Mouse (Mus musculus): ENCODE measurements around the gene Ampd2. TPM values are rescaled to one million over a fixed set of nuclear protein-coding genes. Genes with fewer than 3 reads are reported as not detected.

The Ampd2 gene
- total and polyA plus RNA-seq, 3 experiments: 4.1 to 26.3 (median 4.6) TPM

- 79% methylated on average over 4 of the region's 4 CpGs for WGBS
- Histone ChIP-seq H3K27me3 (ENCODE audit: control insufficient read depth, insufficient read depth, low read length) (no peaks in the 10 kb centered on the region), H3K79me2 (replicated peaks; ENCODE audit: control insufficient read depth, insufficient read depth, low read length) (peaks cover 13% of the 10 kb centered on the region), H3K36me3 (ENCODE audit: control insufficient read depth, insufficient read depth, low read length) (peaks cover 10% of the 10 kb centered on the region; the same call in 1 of the 2 replicates), H3K4me1 (ENCODE audit: control insufficient read depth, insufficient read depth, low read length) (peaks cover 10% of the 10 kb centered on the region), H3K27ac (no peak overlapping the region), H3K4me3 (no peak overlapping the region), H3K9ac (ENCODE audit: low read depth, low read length) (no peak overlapping the region)
- TF ChIP-seq POLR2A (IDR thresholded peaks at IDR 0.05; ENCODE audit: insufficient read depth, low read depth, low read length) (no peak), CTCF (IDR thresholded peaks at IDR 0.05) (no peak), EP300 (IDR thresholded peaks at IDR 0.05; ENCODE audit: insufficient read depth, low read depth, low read length) (no peak)
- intact Hi-C loops (cut with DNase I): no loop called here
- DNase-seq: no peak
These were observed 42.9 kb upstream of the Ampd2 start for GRCm38 (mm10) chr3:108129367-108129766.

GRCm38 (mm10) chr3:108128520-108128919 lies 42.1 kb upstream of the Ampd2 start:
- Histone ChIP-seq H3K9ac (ENCODE audit: low read depth, low read length) (no peak overlapping the region), H3K36me3 (ENCODE audit: control insufficient read depth, insufficient read depth, low read length) (peaks cover 6% of the 10 kb centered on the region; the same call in 1 of the 2 replicates), H3K79me2 (replicated peaks; ENCODE audit: control insufficient read depth, insufficient read depth, low read length) (peaks cover 10% of the 10 kb centered on the region), H3K4me3 (no peak overlapping the region), H3K27ac (no peak overlapping the region), H3K4me1 (ENCODE audit: control insufficient read depth, insufficient read depth, low read length) (peaks cover 10% of the 10 kb centered on the region), H3K27me3 (ENCODE audit: control insufficient read depth, insufficient read depth, low read length) (no peaks in the 10 kb centered on the region)
- 71% methylated on average over 5 of the region's 5 CpGs for WGBS
- intact Hi-C loops (cut with DNase I): no loop called here
- TF ChIP-seq POLR2A (IDR thresholded peaks at IDR 0.05; ENCODE audit: insufficient read depth, low read depth, low read length): no peak
- TF ChIP-seq CTCF (IDR thresholded peaks at IDR 0.05): no peak
- DNase-seq: no peak

DNA sequence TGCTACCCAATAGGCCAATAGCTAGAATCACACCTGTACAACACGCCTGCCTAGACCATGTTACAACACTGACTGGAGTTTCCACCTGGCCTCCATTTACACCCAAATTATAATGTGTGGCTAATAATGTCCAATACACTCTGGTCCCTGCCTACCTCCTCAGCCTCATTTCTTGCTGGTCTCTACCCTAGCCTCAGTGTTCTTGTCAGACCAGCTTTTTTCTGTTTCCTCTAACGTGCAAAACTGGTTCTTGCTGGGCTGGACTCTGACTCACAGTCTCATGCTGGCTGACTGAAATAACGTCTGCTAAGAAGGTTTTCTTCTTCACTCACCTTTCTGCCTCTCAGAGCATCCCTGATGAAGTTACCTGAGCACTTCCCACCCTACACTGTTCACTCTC lies 39.9 kb upstream of the Ampd2 start:
- 87% methylated on average over 3 of the region's 3 CpGs for WGBS
- Histone ChIP-seq H3K36me3 (ENCODE audit: control insufficient read depth, insufficient read depth, low read length) (peaks cover 4% of the 10 kb centered on the region; the same call in 1 of the 2 replicates), H3K27ac (no peak overlapping the region), H3K27me3 (ENCODE audit: control insufficient read depth, insufficient read depth, low read length) (no peaks in the 10 kb centered on the region), H3K4me3 (no peak overlapping the region), H3K4me1 (ENCODE audit: control insufficient read depth, insufficient read depth, low read length) (peaks cover 2% of the 10 kb centered on the region), H3K9ac (ENCODE audit: low read depth, low read length) (no peak overlapping the region), H3K79me2 (replicated peaks; ENCODE audit: control insufficient read depth, insufficient read depth, low read length) (peaks cover 8% of the 10 kb centered on the region)
- intact Hi-C loops (cut with DNase I): no loop called here
- TF ChIP-seq POLR2A (IDR thresholded peaks at IDR 0.05; ENCODE audit: insufficient read depth, low read depth, low read length): no peak
- no peak for TF ChIP-seq CTCF (IDR thresholded peaks at IDR 0.05)
- TF ChIP-seq EP300 (IDR thresholded peaks at IDR 0.05; ENCODE audit: insufficient read depth, low read depth, low read length): no peak
- DNase-seq: no peak

- WGBS: 71% methylated on average over 1 of the region's 1 CpGs
- Histone ChIP-seq H3K36me3 (ENCODE audit: control insufficient read depth, insufficient read depth, low read length) (0 out of 2 replicates have a peak, but pooled peaks cover 2% of the 10 kb centered on the region), H3K79me2 (replicated peaks; ENCODE audit: control insufficient read depth, insufficient read depth, low read length) (0 out of 2 replicates have a peak, but pooled peaks cover 1% of the 10 kb centered on the region), H3K27me3 (ENCODE audit: control insufficient read depth, insufficient read depth, low read length) (no peaks in the 10 kb centered on the region), H3K9ac (ENCODE audit: low read depth, low read length) (no peak overlapping the region), H3K4me1 (ENCODE audit: control insufficient read depth, insufficient read depth, low read length) (peaks cover 1% of the 10 kb centered on the region), H3K27ac (no peak overlapping the region), H3K4me3 (no peak overlapping the region)
- no peak for DNase-seq
- no peak for TF ChIP-seq POLR2A (IDR thresholded peaks at IDR 0.05; ENCODE audit: insufficient read depth, low read depth, low read length)
- no peak for TF ChIP-seq CTCF (IDR thresholded peaks at IDR 0.05)
- no peak for TF ChIP-seq EP300 (IDR thresholded peaks at IDR 0.05; ENCODE audit: insufficient read depth, low read depth, low read length)
- intact Hi-C loops (cut with DNase I): no loop called here
These were observed 37.7 kb upstream of the Ampd2 start for GRCm38 (mm10) chr3:108124131-108124530.

DNA sequence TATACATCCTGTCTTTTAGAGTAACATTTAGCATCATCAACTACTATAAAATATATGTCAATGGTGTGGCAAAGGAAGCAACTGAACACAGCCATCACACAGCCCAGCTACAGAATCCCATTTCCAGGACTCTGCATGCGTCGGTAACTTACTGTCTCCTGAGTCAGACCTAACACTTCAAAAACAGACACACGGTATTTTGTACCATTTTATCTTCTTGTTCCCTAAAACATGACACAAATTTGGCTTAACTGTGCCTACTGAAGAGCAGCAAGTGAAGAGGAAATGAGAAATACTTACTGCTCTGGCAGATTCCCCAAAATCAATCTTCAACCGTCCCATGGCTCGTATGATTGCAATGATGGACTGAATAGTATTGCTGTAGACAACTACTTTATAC lies 36.8 kb upstream of the Ampd2 start:
- no peak for TF ChIP-seq POLR2A (IDR thresholded peaks at IDR 0.05; ENCODE audit: insufficient read depth, low read depth, low read length)
- no peak for TF ChIP-seq EP300 (IDR thresholded peaks at IDR 0.05; ENCODE audit: insufficient read depth, low read depth, low read length)
- no peak for TF ChIP-seq CTCF (IDR thresholded peaks at IDR 0.05)
- intact Hi-C loops (cut with DNase I): no loop called here
- Histone ChIP-seq H3K36me3 (ENCODE audit: control insufficient read depth, insufficient read depth, low read length) (0 out of 2 replicates have a peak, but pooled peaks cover 2% of the 10 kb centered on the region), H3K27ac (no peak overlapping the region), H3K4me3 (no peak overlapping the region), H3K79me2 (replicated peaks; ENCODE audit: control insufficient read depth, insufficient read depth, low read length) (no peaks in the 10 kb centered on the region), H3K9ac (ENCODE audit: low read depth, low read length) (no peak overlapping the region), H3K27me3 (ENCODE audit: control insufficient read depth, insufficient read depth, low read length) (no peaks in the 10 kb centered on the region), H3K4me1 (ENCODE audit: control insufficient read depth, insufficient read depth, low read length) (peaks cover 1% of the 10 kb centered on the region)
- DNase-seq: no peak
- 74% methylated on average over 5 of the region's 5 CpGs for WGBS

DNA sequence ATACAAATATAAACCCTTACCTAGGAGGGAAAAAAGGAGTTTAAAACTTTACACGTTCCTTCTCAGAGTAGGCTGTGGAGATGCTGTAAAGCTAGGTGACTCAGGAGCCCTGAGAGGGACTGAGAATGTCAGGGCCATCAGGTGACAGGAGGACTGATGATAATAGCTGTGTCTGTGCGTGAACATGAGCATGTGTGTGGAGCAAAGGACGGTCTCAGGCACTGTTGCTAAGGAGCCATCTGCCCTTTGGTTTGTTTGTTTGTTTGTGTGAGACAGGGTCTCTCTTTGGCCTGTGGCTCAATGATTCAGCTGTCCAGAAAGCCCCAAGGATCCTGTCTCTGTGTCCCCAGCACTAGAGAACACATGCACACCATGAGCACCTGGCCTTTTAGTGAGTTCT lies 34.6 kb upstream of the Ampd2 start:
- intact Hi-C loops (cut with DNase I): no loop called here
- WGBS: 81% methylated on average over 3 of the region's 3 CpGs
- DNase-seq: no peak
- Histone ChIP-seq H3K27ac (no peak overlapping the region), H3K27me3 (ENCODE audit: control insufficient read depth, insufficient read depth, low read length) (no peaks in the 10 kb centered on the region), H3K9ac (ENCODE audit: low read depth, low read length) (no peak overlapping the region), H3K4me3 (no peak overlapping the region), H3K36me3 (ENCODE audit: control insufficient read depth, insufficient read depth, low read length) (0 out of 2 replicates have a peak, but pooled peaks cover 2% of the 10 kb centered on the region), H3K79me2 (replicated peaks; ENCODE audit: control insufficient read depth, insufficient read depth, low read length) (no peaks in the 10 kb centered on the region), H3K4me1 (ENCODE audit: control insufficient read depth, insufficient read depth, low read length) (no peaks in the 10 kb centered on the region; the same call in 1 of the 2 replicates)
- TF ChIP-seq CTCF (IDR thresholded peaks at IDR 0.05) (no peak), POLR2A (IDR thresholded peaks at IDR 0.05; ENCODE audit: insufficient read depth, low read depth, low read length) (no peak), EP300 (IDR thresholded peaks at IDR 0.05; ENCODE audit: insufficient read depth, low read depth, low read length) (no peak)

Data from heart, adult 2 months (tissue).